In genomic region chr2:3327351-3327750, GRCm38 (mm10) we compare ENCODE assay signal across 8 mouse cellular contexts. TPM values are rescaled to one million over a fixed set of nuclear protein-coding genes. Genes with fewer than 3 reads are reported as not detected.
A peak's percentile ranks its signal among the peaks of the same experiment; 100 is the strongest.
DNase-seq lines count a peak whose midpoint lies in the region; ATAC-seq and TF ChIP-seq lines count a peak whose summit lies in the region.

No protein-coding gene starts in this region.

- no peak overlapping the region for H3K9ac ChIP-seq in kidney, embryonic 16.5 days (replicated peaks; ENCODE audit: low read length)
- no peak overlapping the region for H3K9ac ChIP-seq in ES-Bruce4 (ENCODE audit: low read depth, poor library complexity, severe bottlenecking)
- no peak overlapping the region for H3K9ac ChIP-seq in limb, embryonic 11.5 days (ENCODE audit: low read length)

- no peaks in the 10 kb centered on the region for H3K27me3 ChIP-seq in kidney, embryonic 16.5 days (ENCODE audit: insufficient read depth, low read length)
- no peaks in the 10 kb centered on the region for H3K27me3 ChIP-seq in ES-Bruce4 (ENCODE audit: control insufficient read depth, insufficient read depth, low read length, poor library complexity, severe bottlenecking)
- H3K27me3 ChIP-seq in limb, embryonic 11.5 days (ENCODE audit: control insufficient read depth, insufficient read depth, low read length): no peaks in the 10 kb centered on the region

- TF ChIP-seq EP300 in ES-Bruce4 (IDR thresholded peaks at IDR 0.05; ENCODE audit: insufficient read depth, low read depth, low read length): no peak

- no peaks in the 10 kb centered on the region for H3K9me3 ChIP-seq in kidney, embryonic 16.5 days (ENCODE audit: low read length)
- H3K9me3 ChIP-seq in ES-Bruce4 (replicated peaks; ENCODE audit: control insufficient read depth, insufficient read depth, low read length, poor library complexity, severe bottlenecking): no peaks in the 10 kb centered on the region
- H3K9me3 ChIP-seq in limb, embryonic 11.5 days (ENCODE audit: control insufficient read depth, low read length): no peaks in the 10 kb centered on the region

- H3K36me3 ChIP-seq in kidney, embryonic 16.5 days (ENCODE audit: insufficient read depth, low read length): peaks cover 49% of the 10 kb centered on the region
- peaks cover 36% of the 10 kb centered on the region for H3K36me3 ChIP-seq in ES-Bruce4 (ENCODE audit: control insufficient read depth, insufficient read depth, low read length, poor library complexity, severe bottlenecking)
- peaks cover 10% of the 10 kb centered on the region; the same call in 1 of the 2 replicates for H3K36me3 ChIP-seq in limb, embryonic 11.5 days (ENCODE audit: control insufficient read depth, insufficient read depth, low read length)

- peak; percentile 60 for TF ChIP-seq CTCF in ES-Bruce4 (IDR thresholded peaks at IDR 0.05; ENCODE audit: low read depth, low read length)
- TF ChIP-seq CTCF in brain, embryonic 14.5 days (IDR thresholded peaks at IDR 0.05; ENCODE audit: borderline replicate concordance, extremely low read depth, insufficient read depth, insufficient read length): peak; percentile 58; the same call in 1 of the 2 replicates
- peak; percentile 76 for TF ChIP-seq CTCF in gastrocnemius, adult 2 months (IDR thresholded peaks at IDR 0.05)

- peaks cover 16% of the 10 kb centered on the region for H3K4me1 ChIP-seq in kidney, embryonic 16.5 days (ENCODE audit: insufficient read depth, low read length)
- H3K4me1 ChIP-seq in ES-Bruce4 (ENCODE audit: control insufficient read depth, insufficient read depth, low read length): no peaks in the 10 kb centered on the region
- H3K4me1 ChIP-seq in limb, embryonic 11.5 days (ENCODE audit: control insufficient read depth, insufficient read depth, low read length): no peaks in the 10 kb centered on the region

- TF ChIP-seq POLR2A in ES-Bruce4 (IDR thresholded peaks at IDR 0.05; ENCODE audit: insufficient read depth, low read length): no peak
- TF ChIP-seq POLR2A in brain, embryonic 14.5 days (IDR thresholded peaks at IDR 0.05; ENCODE audit: borderline replicate concordance, extremely low read depth, insufficient read depth, insufficient read length, poor library complexity, severe bottlenecking): no peak

- ATAC-seq in kidney, embryonic 16.5 days (ENCODE audit: low FRiP score, low TSS enrichment): no peak
- ATAC-seq in limb, embryonic 11.5 days (ENCODE audit: insufficient number of reproducible peaks, low FRiP score, low TSS enrichment, low read depth): no peak

- intact Hi-C loops in gastrocnemius, adult 2 months (cut with DNase I): no loop called here

- no peak overlapping the region for H3K4me2 ChIP-seq in kidney, embryonic 16.5 days (replicated peaks; ENCODE audit: low read depth, low read length)
- H3K4me2 ChIP-seq in limb, embryonic 11.5 days (ENCODE audit: low read depth, severe bottlenecking): no peak overlapping the region

- H3K27ac ChIP-seq in kidney, embryonic 16.5 days (ENCODE audit: low read length): no peak overlapping the region
- H3K27ac ChIP-seq in ES-Bruce4 (ENCODE audit: insufficient read depth, low read length): no peak overlapping the region
- H3K27ac ChIP-seq in gastrocnemius, adult 2 months: no peak overlapping the region
- H3K27ac ChIP-seq in limb, embryonic 11.5 days (replicated peaks; ENCODE audit: low read depth, low read length): no peak overlapping the region

- DNase-seq in kidney, adult 18-20 months: peak; percentile 62
- DNase-seq in brain, embryonic 14.5 days (ENCODE audit: low read depth): peak; percentile 55
- DNase-seq in gastrocnemius, adult 2 months: peak; percentile 69
- DNase-seq in limb, embryonic 11.5 days (ENCODE audit: low spot score): peak; percentile 42
- DNase-seq in ovary, postnatal 36 days (ENCODE audit: low spot score): peak; percentile 63
- no peak for DNase-seq in thymus, adult 18-20 months

- H3K4me3 ChIP-seq in kidney, embryonic 16.5 days (ENCODE audit: low read length): no peak overlapping the region
- no peak overlapping the region for H3K4me3 ChIP-seq in ES-Bruce4 (ENCODE audit: low read depth, low read length)
- no peak overlapping the region for H3K4me3 ChIP-seq in gastrocnemius, adult 2 months
- no peak overlapping the region for H3K4me3 ChIP-seq in limb, embryonic 11.5 days (ENCODE audit: low read depth, low read length)

- 57% methylated on average over 1 of the region's 1 CpGs for WGBS in kidney, embryonic 16.5 days
- 24% methylated on average over 1 of the region's 1 CpGs for WGBS in limb, embryonic 11.5 days

RNA-seq across cellular contexts. Expression of gene Rpp38, which starts 5.1 kb away (rescaled TPM):
- 19.7 and 20.5 TPM in 2 replicates for polyA plus RNA-seq in kidney, embryonic 16.5 days (2015; fragmentation: Nextera tagmentation; extraction: Ambion mirVana)
- polyA plus RNA-seq in ES-Bruce4 (2011; ENCODE audit: insufficient read depth, insufficient read length, low read depth, missing spikeins): 17.1 and 19.0 TPM in 2 replicates
- polyA plus RNA-seq in brain, embryonic 14.5 days (2012; rRNA removed): 9.1 and 13.1 TPM in 2 replicates
- 1 to 10 TPM; 6.8 to 7.3 TPM for total RNA-seq in gastrocnemius, adult 2 months (2021)
- 18.7 and 22.3 TPM in 2 replicates for polyA plus RNA-seq in limb, embryonic 11.5 days (2014; fragmentation: Nextera tagmentation; extraction: Ambion mirVana)

RNA-seq across cellular contexts. Expression of gene Acbd7, which starts 8.6 kb away (rescaled TPM):
- 0.86 and 0.99 TPM in 2 replicates for polyA plus RNA-seq in kidney, embryonic 16.5 days (2015; fragmentation: Nextera tagmentation; extraction: Ambion mirVana)
- 5.9 and 8.7 TPM in 2 replicates for polyA plus RNA-seq in ES-Bruce4 (2011; ENCODE audit: insufficient read depth, insufficient read length, low read depth, missing spikeins)
- 0.93 and 1.3 TPM in 2 replicates for polyA plus RNA-seq in brain, embryonic 14.5 days (2012; rRNA removed)
- total RNA-seq in gastrocnemius, adult 2 months (2021): under 1 TPM in 1 of 2 experiments, not detected in 1; 0.64 TPM
- polyA plus RNA-seq in limb, embryonic 11.5 days (2014; fragmentation: Nextera tagmentation; extraction: Ambion mirVana): not detected in 2 replicates

RNA-seq across cellular contexts. Expression of gene Nmt2, which starts 43.3 kb away (rescaled TPM):
- polyA plus RNA-seq in kidney, embryonic 16.5 days (2015; fragmentation: Nextera tagmentation; extraction: Ambion mirVana): 45.1 and 51.2 TPM in 2 replicates
- polyA plus RNA-seq in ES-Bruce4 (2011; ENCODE audit: insufficient read depth, insufficient read length, low read depth, missing spikeins): 119 TPM in 2 replicates
- polyA plus RNA-seq in brain, embryonic 14.5 days (2012; rRNA removed): 32.8 and 44.0 TPM in 2 replicates
- 10 to 100 TPM; 11.0 to 12.9 TPM for total RNA-seq in gastrocnemius, adult 2 months (2021)
- 35.1 and 35.5 TPM in 2 replicates for polyA plus RNA-seq in limb, embryonic 11.5 days (2014; fragmentation: Nextera tagmentation; extraction: Ambion mirVana)

Comparison
In these comparisons a context has a peak if more than half of its experiments do, and no peak if none do; other contexts are left out.
1. DNase-seq: peak in kidney, adult 18-20 months (single experiment), brain, embryonic 14.5 days (single experiment), gastrocnemius, adult 2 months (single experiment), limb, embryonic 11.5 days (single experiment) and ovary, postnatal 36 days (single experiment); none in thymus, adult 18-20 months (0 of 2).
2. Peak in every context shown above with its lines, with median percentiles within 50 percentile points of each other: CTCF ChIP-seq.